Mouse (Mus musculus) telencephalon, adult 2 months (tissue): ENCODE data around the gene Zmynd8.

Experiments
- DNase-seq: peaks from one replicate; pipeline ENCODE4 v3.0.0-alpha.2; 2011; ENCODE audit warnings: low read depth, low spot score

Gene Zmynd8

GRCm38 (mm10) chr2:165751068-165751467, 147.7 kb downstream of the Zmynd8 start:
- no peak for DNase-seq

- no peak for DNase-seq
These were observed 150.4 kb downstream of the Zmynd8 start for GRCm38 (mm10) chr2:165748426-165748825.

GRCm38 (mm10) chr2:165747975-165748374, 150.8 kb downstream of the Zmynd8 start:
- DNase-seq = no peak

- no peak for DNase-seq
These were observed 153.3 kb downstream of the Zmynd8 start for GRCm38 (mm10) chr2:165745306-165746098.

- no peak for DNase-seq
These were observed 156.5 kb downstream of the Zmynd8 start for GRCm38 (mm10) chr2:165742210-165742786.

GRCm38 (mm10) chr2:165741526-165742050, 157.2 kb downstream of the Zmynd8 start:
- no peak for DNase-seq

- DNase-seq = no peak
These were observed 157.8 kb downstream of the Zmynd8 start for GRCm38 (mm10) chr2:165740982-165741381.

GRCm38 (mm10) chr2:165740381-165740780, 158.4 kb downstream of the Zmynd8 start:
- DNase-seq = no peak

GRCm38 (mm10) chr2:165736297-165736696, 162.5 kb downstream of the Zmynd8 start:
- DNase-seq = no peak
